Mouse (Mus musculus): ENCODE measurements around the gene Abcd3.

GRCm38 (mm10) chr3:121712222-121712621 lies 102.9 kb downstream of the Abcd3 start:
- TF ChIP-seq CTCF (IDR thresholded peaks at IDR 0.05; ENCODE audit: low read depth) (no peak), EP300 (IDR thresholded peaks at IDR 0.05; ENCODE audit: low read depth) (no peak)

All from liver, embryonic 14.5 days (tissue).